Mouse (Mus musculus) layer of hippocampus, postnatal 36 days (tissue): ENCODE data around the gene Anpep. TPM values are rescaled to one million over a fixed set of nuclear protein-coding genes. Genes with fewer than 3 reads are reported as not detected.

Experiments used
- DNase-seq, 2 experiments: peaks; one replicate each; pipeline ENCODE4 v3.0.0; 2022
- total RNA-seq, 2 experiments: library from RNA; stranded (reverse); gene quantifications; 2 replicates each; pipeline ENCODE4 v1.2.3; 2021

Gene Anpep
- total RNA-seq, 2 experiments from 2014 or later, result 3.1 to 4.8 TPM

- DNase-seq, result no peak
Measured at GRCm38 (mm10) chr7:79866294-79867000, 5.6 kb upstream of the Anpep start.

GRCm38 (mm10) chr7:79861794-79862193 is 935 bp upstream of the Anpep start:
- DNase-seq, result no peak

GRCm38 (mm10) chr7:79858956-79859630 is 1.8 kb downstream of the Anpep start:
- no peak for DNase-seq

GRCm38 (mm10) chr7:79858202-79858934 is 2.5 kb downstream of the Anpep start:
- no peak for DNase-seq

GRCm38 (mm10) chr7:79856305-79856704 is 4.6 kb downstream of the Anpep start:
- no peak for DNase-seq

GRCm38 (mm10) chr7:79847456-79848451 is 13.1 kb downstream of the Anpep start:
- no peak for DNase-seq

GRCm38 (mm10) chr7:79846342-79846741 is 14.5 kb downstream of the Anpep start:
- DNase-seq, result no peak

- DNase-seq, result no peak
Measured at GRCm38 (mm10) chr7:79844090-79844802, 16.6 kb downstream of the Anpep start.

GRCm38 (mm10) chr7:79842163-79842562 is 18.7 kb downstream of the Anpep start:
- no peak for DNase-seq

GRCm38 (mm10) chr7:79837247-79837646 is 23.6 kb downstream of the Anpep start:
- no peak for DNase-seq

- no peak for DNase-seq
Measured at GRCm38 (mm10) chr7:79835196-79835595, 25.7 kb downstream of the Anpep start.

- DNase-seq, result no peak
Measured at GRCm38 (mm10) chr7:79832980-79833379, 27.9 kb downstream of the Anpep start.

GRCm38 (mm10) chr7:79831585-79831984 is 29.3 kb downstream of the Anpep start:
- DNase-seq, result no peak

GRCm38 (mm10) chr7:79831145-79831544 is 29.7 kb downstream of the Anpep start:
- no peak for DNase-seq

- DNase-seq, result no peak
Measured at GRCm38 (mm10) chr7:79828341-79828740, 32.5 kb downstream of the Anpep start.

- DNase-seq, result no peak
Measured at GRCm38 (mm10) chr7:79822092-79822695, 38.7 kb downstream of the Anpep start.

GRCm38 (mm10) chr7:79819996-79820395 is 40.9 kb downstream of the Anpep start:
- no peak for DNase-seq

GRCm38 (mm10) chr7:79819515-79819914 is 41.3 kb downstream of the Anpep start:
- DNase-seq, result no peak

- DNase-seq, result no peak
Measured at GRCm38 (mm10) chr7:79818321-79818720, 42.5 kb downstream of the Anpep start.

GRCm38 (mm10) chr7:79813409-79813808 is 47.5 kb downstream of the Anpep start:
- DNase-seq, result no peak
